Mouse (Mus musculus): Measurements from ENCODE around the gene Rhod. TPM values are rescaled to one million over a fixed set of nuclear protein-coding genes. Genes with fewer than 3 reads are reported as not detected.

Rhod gene
- total and polyA plus RNA-seq, 3 experiments, result 0.06 TPM; not detected in 2

- H3K36me3 ChIP-seq (ENCODE audit: control insufficient read depth in 1 of 2, insufficient read depth in 2 of 2, low read length in 2 of 2), result peaks cover 29 to 37% of the 10 kb centered on the region in 2 experiments
Measured at GRCm38 (mm10) chr19:4385026-4385425, 54.2 kb downstream of the Rhod start.

GRCm38 (mm10) chr19:4384322-4384721, 54.9 kb downstream of the Rhod start:
- H3K9ac ChIP-seq (ENCODE audit: control insufficient read depth, low read depth, low read length, poor library complexity, severe bottlenecking), result no peak overlapping the region
- no peaks in the 10 kb centered on the region for H3K27me3 ChIP-seq (ENCODE audit: control insufficient read depth in 1 of 2, insufficient read depth in 2 of 2, low read length in 2 of 2)
- H3K79me2 ChIP-seq (ENCODE audit: control insufficient read depth, insufficient read depth, low read length, poor library complexity), result peaks cover 26% of the 10 kb centered on the region
- no peaks in the 10 kb centered on the region for H3K9me3 ChIP-seq (replicated peaks; ENCODE audit: insufficient read depth, low read length)
- H3K4me1 ChIP-seq (ENCODE audit: control insufficient read depth in 1 of 2, insufficient read depth in 2 of 2, low read length in 2 of 2), result peaks cover 0 to 11% of the 10 kb centered on the region in 2 experiments; a peak in 2 of 4 replicates
- H3K27ac ChIP-seq (ENCODE audit: control insufficient read depth, low read depth, low read length), result no peak overlapping the region
- TF ChIP-seq BHLHE40 (IDR thresholded peaks at IDR 0.05; ENCODE audit: borderline replicate concordance, low read depth, low read length) (no peak), CTCF (IDR thresholded peaks at IDR 0.05 in 2 of 3, conservative IDR thresholded peaks at IDR 0.05 in 1 of 3; ENCODE audit: control insufficient read depth in 1 of 3, insufficient read depth in 1 of 3, low read depth in 2 of 3, low read length in 3 of 3, poor library complexity in 1 of 3, severe bottlenecking in 1 of 3) (peak; percentile 11 to 40 (median 39); a peak in 4 of 6 replicates)
- peak; percentile 43 for DNase-seq (ENCODE audit: low read depth, low spot score)
- no peak overlapping the region for H3K4me3 ChIP-seq (ENCODE audit: control insufficient read depth in 1 of 2, insufficient read depth in 1 of 2, low read depth in 2 of 2, low read length in 2 of 2)
- H3K36me3 ChIP-seq (ENCODE audit: control insufficient read depth in 1 of 2, insufficient read depth in 2 of 2, low read length in 2 of 2), result peaks cover 28 to 39% of the 10 kb centered on the region in 2 experiments

More at GRCm38 (mm10) chr19:4385026-4385425, 54.2 kb downstream of the Rhod start:
- no peak for TF ChIP-seq POLR2A (IDR thresholded peaks at IDR 0.05; ENCODE audit: control insufficient read depth in 1 of 2, insufficient read depth in 1 of 2, low read depth in 1 of 2, low read length in 2 of 2, poor library complexity in 1 of 2)
- no peak for TF ChIP-seq USF2 (IDR thresholded peaks at IDR 0.05; ENCODE audit: borderline replicate concordance in 1 of 2, insufficient read depth in 1 of 2, low read depth in 1 of 2, low read length in 2 of 2)
- peaks cover 24% of the 10 kb centered on the region for H3K79me2 ChIP-seq (ENCODE audit: control insufficient read depth, insufficient read depth, low read length, poor library complexity)
- H3K4me3 ChIP-seq (ENCODE audit: control insufficient read depth in 1 of 2, insufficient read depth in 1 of 2, low read depth in 2 of 2, low read length in 2 of 2), result no peak overlapping the region
- no peaks in the 10 kb centered on the region for H3K9me3 ChIP-seq (replicated peaks; ENCODE audit: insufficient read depth, low read length)
- H3K4me1 ChIP-seq (ENCODE audit: control insufficient read depth in 1 of 2, insufficient read depth in 2 of 2, low read length in 2 of 2), result peaks cover 0 to 11% of the 10 kb centered on the region in 2 experiments; a peak in 2 of 4 replicates
- no peaks in the 10 kb centered on the region for H3K27me3 ChIP-seq (ENCODE audit: control insufficient read depth in 1 of 2, insufficient read depth in 2 of 2, low read length in 2 of 2)
- no peak overlapping the region for H3K27ac ChIP-seq (ENCODE audit: control insufficient read depth, low read depth, low read length)
- DNase-seq (ENCODE audit: low read depth, low spot score), result no peak
- H3K9ac ChIP-seq (ENCODE audit: control insufficient read depth, low read depth, low read length, poor library complexity, severe bottlenecking), result no peak overlapping the region

GRCm38 (mm10) chr19:4383306-4383705, 55.9 kb downstream of the Rhod start:
- no peak overlapping the region for H3K9ac ChIP-seq (ENCODE audit: control insufficient read depth, low read depth, low read length, poor library complexity, severe bottlenecking)
- peaks cover 25% of the 10 kb centered on the region for H3K79me2 ChIP-seq (ENCODE audit: control insufficient read depth, insufficient read depth, low read length, poor library complexity)
- DNase-seq (ENCODE audit: low read depth, low spot score), result no peak
- no peak overlapping the region for H3K27ac ChIP-seq (ENCODE audit: control insufficient read depth, low read depth, low read length)
- no peaks in the 10 kb centered on the region for H3K27me3 ChIP-seq (ENCODE audit: control insufficient read depth in 1 of 2, insufficient read depth in 2 of 2, low read length in 2 of 2)
- TF ChIP-seq TCF12 (IDR thresholded peaks at IDR 0.05; ENCODE audit: low read depth, low read length) (no peak), USF2 (IDR thresholded peaks at IDR 0.05; ENCODE audit: borderline replicate concordance in 1 of 2, insufficient read depth in 1 of 2, low read depth in 1 of 2, low read length in 2 of 2) (no peak), ZC3H11A (IDR thresholded peaks at IDR 0.05; ENCODE audit: low read depth, low read length) (no peak), ZKSCAN1 (IDR thresholded peaks at IDR 0.05; ENCODE audit: low read depth, low read length) (no peak), MAX (IDR thresholded peaks at IDR 0.05; ENCODE audit: low read length) (no peak), ZNF384 (IDR thresholded peaks at IDR 0.05; ENCODE audit: low read depth, low read length) (no peak), CHD1 (IDR thresholded peaks at IDR 0.05; ENCODE audit: low read depth, low read length) (no peak), EP300 (IDR thresholded peaks at IDR 0.05; ENCODE audit: low read depth in 1 of 2, low read length in 2 of 2) (no peak), RAD21 (IDR thresholded peaks at IDR 0.05; ENCODE audit: low read depth, low read length) (no peak), NRF1 (IDR thresholded peaks at IDR 0.05; ENCODE audit: insufficient read depth, low read depth, low read length, poor library complexity, severe bottlenecking) (no peak)
- peaks cover 24 to 33% of the 10 kb centered on the region in 2 experiments for H3K36me3 ChIP-seq (ENCODE audit: control insufficient read depth in 1 of 2, insufficient read depth in 2 of 2, low read length in 2 of 2)
- H3K9me3 ChIP-seq (replicated peaks; ENCODE audit: insufficient read depth, low read length), result no peaks in the 10 kb centered on the region
- H3K4me1 ChIP-seq (ENCODE audit: control insufficient read depth in 1 of 2, insufficient read depth in 2 of 2, low read length in 2 of 2), result peaks cover 0 to 11% of the 10 kb centered on the region in 2 experiments; a peak in 2 of 4 replicates
- H3K4me3 ChIP-seq (ENCODE audit: control insufficient read depth in 1 of 2, insufficient read depth in 1 of 2, low read depth in 2 of 2, low read length in 2 of 2), result no peak overlapping the region

Data from MEL (cell line).